Mouse (Mus musculus) bone marrow macrophage, adult 2 months (primary cell): ENCODE data around the gene Tmie. TPM values are rescaled to one million over a fixed set of nuclear protein-coding genes. Genes with fewer than 3 reads are reported as not detected.
"Not testable (repeated sequence)": the region's sequence is repeated elsewhere in the genome, so short reads cannot be mapped to it uniquely, and the experiment has no call there.

Source experiments
- H3K27ac ChIP-seq: 2 replicates; pipeline ENCODE4 v1.5.1; 2012; ENCODE audit warnings: low read depth, low read length; ENCODE audit not compliant: insufficient read depth
- H3K4me1 ChIP-seq: 2 replicates; pipeline ENCODE4 v1.6.1; 2012; ENCODE audit warnings: low read length; ENCODE audit not compliant: control insufficient read depth, insufficient read depth
- H3K4me3 ChIP-seq: 2 replicates; pipeline ENCODE4 v1.5.1; 2012; ENCODE audit warnings: mild to moderate bottlenecking, low read length, moderate library complexity; ENCODE audit not compliant: insufficient read depth
- CTCF ChIP-seq: IDR thresholded peaks from 2 replicates; pipeline ENCODE4 v1.5.1; 2012; ENCODE audit warnings: low read depth, mild to moderate bottlenecking, low read length, moderate library complexity
- POLR2A ChIP-seq: IDR thresholded peaks from 2 replicates; pipeline ENCODE4 v1.6.1; 2012; ENCODE audit warnings: mild to moderate bottlenecking, low read depth, low read length, borderline replicate concordance
- polyA plus RNA-seq: library from polyadenylated mRNA; stranded (reverse); fragments of >200 nt; gene quantifications from 2 replicates; pipeline ENCODE4 v1.2.4, GENCODE M21; 2012; ENCODE audit not compliant: missing spikeins, insufficient read depth, insufficient read length

The Tmie gene
- polyA plus RNA-seq, 1 experiment = not detected

GRCm38 (mm10) chr9:110821436-110821835 is 58.5 kb downstream of the Tmie start:
- Histone ChIP-seq H3K4me3 (no peak overlapping the region), H3K27ac (no peak overlapping the region), H3K4me1 (peaks cover 7% of the 10 kb centered on the region)
- TF ChIP-seq POLR2A (no peak), CTCF (no peak)

DNA sequence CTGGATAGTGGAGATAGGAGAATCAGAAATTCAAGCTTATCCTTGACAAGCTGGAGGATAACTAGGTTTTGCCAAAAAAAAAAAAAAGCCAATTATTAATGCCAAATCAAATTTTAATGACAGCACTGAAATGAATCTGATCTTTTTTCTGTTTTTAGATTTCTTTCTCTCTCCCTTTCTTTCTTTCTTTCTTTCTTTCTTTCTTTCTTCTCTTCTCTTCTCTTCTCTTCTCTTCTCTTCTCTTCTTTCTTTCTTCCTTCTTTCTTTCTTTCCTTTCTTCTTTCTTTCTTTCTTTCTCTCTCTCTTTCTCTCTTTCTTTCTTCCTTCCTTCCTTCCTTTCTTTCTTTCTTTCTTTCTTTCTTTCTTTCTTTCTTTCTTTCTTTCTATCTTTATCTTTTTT is 59.4 kb downstream of the Tmie start:
- H3K4me1 ChIP-seq, H3K4me3 ChIP-seq, H3K27ac ChIP-seq: not testable (repeated sequence)

Other genes with a start within 250 kb of the Tmie start
- 50.4 and 51.9 TPM in 2 replicates for gene Nbeal2, start 226.0 kb downstream of the Tmie start, polyA plus RNA-seq
- gene Ccdc12, start 223.6 kb downstream of the Tmie start, polyA plus RNA-seq = 134 and 143 TPM in 2 replicates
- not detected in 2 replicates for gene Myl3, start 138.3 kb downstream of the Tmie start, polyA plus RNA-seq
- 0.34 TPM in 1 of 2 replicates, not detected in the other for gene Pth1r, start 133.0 kb downstream of the Tmie start, polyA plus RNA-seq
- gene Prss42, start 81.9 kb downstream of the Tmie start, polyA plus RNA-seq = not detected in 2 replicates
- not detected in 2 replicates for gene Prss44, start 66.1 kb downstream of the Tmie start, polyA plus RNA-seq
- not detected in 2 replicates for gene Prss43, start 53.4 kb downstream of the Tmie start, polyA plus RNA-seq
- gene Prss45, start 45.5 kb downstream of the Tmie start, polyA plus RNA-seq = not detected in 2 replicates
- not detected in 2 replicates for gene Prss46, start 35.6 kb downstream of the Tmie start, polyA plus RNA-seq
- not detected in 2 replicates for gene Prss50, start 22.1 kb downstream of the Tmie start, polyA plus RNA-seq
- gene Als2cl, start 243 bp downstream of the Tmie start, polyA plus RNA-seq = 12.6 and 16.4 TPM in 2 replicates
- not detected in 2 replicates for gene Fam240a, start 36.7 kb upstream of the Tmie start, polyA plus RNA-seq
- gene Tdgf1, start 66.0 kb upstream of the Tmie start, polyA plus RNA-seq = not detected in 2 replicates
- gene Lrrc2, start 71.4 kb upstream of the Tmie start, polyA plus RNA-seq = 0.15 TPM in 1 of 2 replicates, not detected in the other
- gene Rtp3, start 110.5 kb upstream of the Tmie start, polyA plus RNA-seq = not detected in 2 replicates
- 2.7 and 3.6 TPM in 2 replicates for gene Ltf, start 139.2 kb upstream of the Tmie start, polyA plus RNA-seq
- 5.8 and 7.2 TPM in 2 replicates for gene Ccrl2, start 177.4 kb upstream of the Tmie start, polyA plus RNA-seq
- gene Lrrfip2, start 237.5 kb upstream of the Tmie start, polyA plus RNA-seq = 67.7 and 71.5 TPM in 2 replicates